Mouse (Mus musculus) gastrocnemius, postnatal 25 days (tissue): ENCODE measurements around the gene Arhgap42. TPM values are rescaled to one million over a fixed set of nuclear protein-coding genes. Genes with fewer than 3 reads are reported as not detected.

Experiments used
- DNase-seq: peaks from one replicate; pipeline ENCODE4 v3.0.0; 2022
- long read RNA-seq, 2 experiments: library from polyadenylated mRNA; stranded (forward); transcript quantifications; one replicate each; pipeline ENCODE4 v2.0.0; 2021
- total RNA-seq, 2 experiments: library from RNA; stranded (reverse); gene quantifications; 1 replicate in 1 of 2; 2 replicates in 1 of 2; pipeline ENCODE4 v1.2.3; 2021

Gene Arhgap42
- 1 to 10 TPM; 4.2 to 6.5 TPM for total RNA-seq
- long read RNA-seq, experiment 1, partial matches to known transcripts = 0 of 2 reads
- long read RNA-seq, experiment 1, other reads (novel, unspliced or antisense) = 2 of 2 reads
- long read RNA-seq, experiment 2, partial matches to known transcripts = 1 of 1 reads
- long read RNA-seq, experiment 2, other reads (novel, unspliced or antisense) = 0 of 1 reads

- peak; percentile 79 for DNase-seq
Measured at GRCm38 (mm10) chr9:9238438-9239391, at the start of gene Arhgap42. Gene Arhgap42, minus strand, starts transcription at chr9:9239101.

GRCm38 (mm10) chr9:9288140-9288539 is 49.2 kb upstream of the Arhgap42 start:
- no peak for DNase-seq

- no peak for DNase-seq
Measured at GRCm38 (mm10) chr9:9269305-9269704, 30.4 kb upstream of the Arhgap42 start.

- no peak for DNase-seq
Measured at GRCm38 (mm10) chr9:9267606-9268601, 29.0 kb upstream of the Arhgap42 start.

- no peak for DNase-seq
Measured at GRCm38 (mm10) chr9:9263543-9263942, 24.6 kb upstream of the Arhgap42 start.

- no peak for DNase-seq
Measured at GRCm38 (mm10) chr9:9262479-9262878, 23.6 kb upstream of the Arhgap42 start.

- no peak for DNase-seq
Measured at GRCm38 (mm10) chr9:9254764-9255163, 15.9 kb upstream of the Arhgap42 start.

- DNase-seq = no peak
Measured at GRCm38 (mm10) chr9:9248529-9248928, 9.6 kb upstream of the Arhgap42 start.

GRCm38 (mm10) chr9:9245994-9246393 is 7.1 kb upstream of the Arhgap42 start:
- DNase-seq = no peak

- DNase-seq = no peak
Measured at GRCm38 (mm10) chr9:9243834-9244233, 4.9 kb upstream of the Arhgap42 start.

GRCm38 (mm10) chr9:9241202-9241795 is 2.4 kb upstream of the Arhgap42 start:
- no peak for DNase-seq

GRCm38 (mm10) chr9:9237511-9237910 is 1.4 kb downstream of the Arhgap42 start:
- DNase-seq = no peak

GRCm38 (mm10) chr9:9229662-9230061 is 9.2 kb downstream of the Arhgap42 start:
- DNase-seq = no peak

- no peak for DNase-seq
Measured at GRCm38 (mm10) chr9:9224837-9225236, 14.1 kb downstream of the Arhgap42 start.

- DNase-seq = no peak
Measured at GRCm38 (mm10) chr9:9223384-9223783, 15.5 kb downstream of the Arhgap42 start.

GRCm38 (mm10) chr9:9221950-9222486 is 16.9 kb downstream of the Arhgap42 start:
- no peak for DNase-seq

- DNase-seq = no peak
Measured at GRCm38 (mm10) chr9:9221185-9221584, 17.7 kb downstream of the Arhgap42 start.

GRCm38 (mm10) chr9:9218301-9218700 is 20.6 kb downstream of the Arhgap42 start:
- DNase-seq = no peak

- no peak for DNase-seq
Measured at GRCm38 (mm10) chr9:9214849-9215248, 24.1 kb downstream of the Arhgap42 start.

GRCm38 (mm10) chr9:9214296-9214695 is 24.6 kb downstream of the Arhgap42 start:
- DNase-seq = no peak

GRCm38 (mm10) chr9:9211411-9212087 is 27.4 kb downstream of the Arhgap42 start:
- DNase-seq = no peak
